ENCODE assay signal across 9 mouse cellular contexts in the genomic region with DNA sequence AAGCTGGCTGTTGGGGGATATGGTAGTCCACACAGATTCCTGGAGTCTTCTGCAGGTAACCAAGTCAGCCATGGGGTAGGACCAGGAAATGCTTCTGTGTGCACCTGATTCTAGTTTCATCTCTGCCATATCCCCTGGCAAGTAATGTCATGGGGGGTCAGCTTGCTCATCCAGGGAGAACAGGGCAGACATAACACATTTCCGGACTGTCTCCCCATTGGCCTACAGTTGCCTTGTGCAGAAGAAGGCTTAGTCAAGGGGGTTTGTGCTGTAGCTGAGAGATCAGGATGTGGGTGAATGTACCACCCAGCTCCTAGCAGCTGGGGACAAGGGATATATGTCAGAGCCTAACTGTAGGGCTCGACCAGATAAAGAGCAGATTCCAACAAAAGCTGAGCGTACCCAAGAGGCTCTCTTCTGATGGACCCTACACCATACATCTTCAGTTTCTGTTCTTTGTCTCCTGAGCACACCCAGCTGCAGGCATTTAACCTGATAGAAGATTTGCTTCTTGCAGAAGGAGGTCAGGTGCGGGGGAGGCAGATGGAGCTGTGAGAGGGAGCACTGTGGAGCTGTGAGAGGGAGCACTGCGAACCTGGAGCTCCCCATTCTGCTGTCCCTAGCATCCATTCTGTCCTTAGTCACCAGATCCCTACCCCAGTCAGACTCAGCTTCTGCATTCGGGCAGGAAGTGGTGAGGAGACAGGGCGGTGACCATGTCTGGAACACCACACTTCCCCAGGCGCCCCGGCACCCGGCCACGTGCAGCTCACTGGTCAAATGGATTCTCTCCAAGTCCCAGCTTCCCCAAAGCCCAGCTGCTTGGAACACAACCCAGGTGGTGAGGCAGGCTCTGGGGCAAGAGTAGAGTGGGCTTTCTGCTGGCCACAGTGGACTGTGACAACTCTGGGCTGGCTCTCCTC.
DNase-seq lines count a peak whose midpoint lies in the region; ATAC-seq and TF ChIP-seq lines count a peak whose summit lies in the region.
"Had no signal": no experiment of that assay in that cellular context is flagged by ENCODE, and none has a peak within 500 bp of the region (broad histone marks: within the 10 kb centered on the region; RNA-seq: fewer than 3 reads in every experiment).

No protein-coding gene starts in this region.

- H3K27me3 ChIP-seq in heart, embryonic 11.5 days (ENCODE audit: control insufficient read depth, insufficient read depth, low read length): no peaks in the 10 kb centered on the region
- no peaks in the 10 kb centered on the region for H3K27me3 ChIP-seq in cerebellum, adult 2 months (ENCODE audit: control insufficient read depth, insufficient read depth, low read length)
- H3K27me3 ChIP-seq: Patski had no signal

- peak overlapping the region; percentile 71; the same call in 1 of the 2 replicates for H3K27ac ChIP-seq in heart, embryonic 11.5 days (ENCODE audit: low read depth, low read length)
- no peak overlapping the region for H3K27ac ChIP-seq in cerebellum, adult 2 months (ENCODE audit: insufficient read depth, low read length)

- DNase-seq in layer of hippocampus, adult 11-12 months (ENCODE audit: low spot score): peak; percentile 82
- no peak for DNase-seq in layer of hippocampus, postnatal 25 days (ENCODE audit: extremely low spot score in 1 of 2, low spot score in 1 of 2)
- peak; percentile 76 to 86 for DNase-seq in adrenal gland, postnatal 36 days
- DNase-seq in layer of hippocampus, postnatal 14 days (ENCODE audit: low spot score in 2 of 2): peak; percentile 43 to 62
- DNase-seq in lung, postnatal 36 days: peak; percentile 96
- peak; percentile 62 for DNase-seq in testis, postnatal 10 days (ENCODE audit: low spot score)
- DNase-seq in cerebellum, adult 2 months: no peak

- no peaks in the 10 kb centered on the region for H3K36me3 ChIP-seq in heart, embryonic 11.5 days (ENCODE audit: control insufficient read depth, insufficient read depth, low read length)

- H3K9ac ChIP-seq in heart, embryonic 11.5 days (ENCODE audit: low read depth, low read length): no peak overlapping the region

- TF ChIP-seq CTCF in cerebellum, adult 2 months (IDR thresholded peaks at IDR 0.05; ENCODE audit: borderline replicate concordance, insufficient read depth, low read depth, low read length): no peak

- H3K4me1 ChIP-seq in heart, embryonic 11.5 days (ENCODE audit: control insufficient read depth, insufficient read depth, low read length): peaks cover 49% of the 10 kb centered on the region
- no peaks in the 10 kb centered on the region for H3K4me1 ChIP-seq in cerebellum, adult 2 months (ENCODE audit: control insufficient read depth, insufficient read depth, low read length)

- ATAC-seq in heart, embryonic 11.5 days (replicated peaks; ENCODE audit: insufficient number of reproducible peaks, low FRiP score, low TSS enrichment): no peak
- ATAC-seq: Patski had no signal

- no peak overlapping the region for H3K4me3 ChIP-seq in heart, embryonic 11.5 days (ENCODE audit: low read depth, low read length)
- H3K4me3 ChIP-seq in cerebellum, adult 2 months (replicated peaks; ENCODE audit: insufficient read depth, low read depth, low read length): no peak overlapping the region

- TF ChIP-seq POLR2A in cerebellum, adult 2 months (IDR thresholded peaks at IDR 0.05; ENCODE audit: borderline replicate concordance, insufficient read depth, low read length): no peak

- WGBS in heart, embryonic 11.5 days (ENCODE audit: insufficient replicate concordance): 68% methylated on average over 11 of the region's 11 CpGs
- 73% methylated on average over 11 of the region's 11 CpGs for WGBS in cerebellum, adult 2 months

- H3K4me2 ChIP-seq in heart, embryonic 11.5 days: no peak overlapping the region

- no peaks in the 10 kb centered on the region for H3K9me3 ChIP-seq in heart, embryonic 11.5 days (replicated peaks; ENCODE audit: control insufficient read depth, low read length)

Comparison
In these comparisons a context has a peak if more than half of its experiments do, and no peak if none do; other contexts are left out.
1. DNase-seq: peak in layer of hippocampus, adult 11-12 months (single experiment), adrenal gland, postnatal 36 days (2 of 2), layer of hippocampus, postnatal 14 days (2 of 2), lung, postnatal 36 days (single experiment) and testis, postnatal 10 days (single experiment); none in layer of hippocampus, postnatal 25 days (0 of 2) and cerebellum, adult 2 months (0 of 2).